Mouse (Mus musculus) ES-E14 (cell line): ENCODE measurements around the gene Hhipl2. TPM values are rescaled to one million over a fixed set of nuclear protein-coding genes. Genes with fewer than 3 reads are reported as not detected.
A peak's percentile ranks its signal among the peaks of the same experiment; 100 is the strongest.

Source experiments
- DNase-seq: peaks from one replicate; pipeline ENCODE4 v3.0.0-alpha.2; 2013; ENCODE audit warnings: low read depth, low spot score
- H3K27ac ChIP-seq: 2 replicates; pipeline ENCODE4 v1.5.1; 2012; ENCODE audit warnings: low read depth, mild to moderate bottlenecking, low read length, moderate library complexity, mixed read lengths; ENCODE audit not compliant: poor library complexity, insufficient read depth, severe bottlenecking
- H3K36me3 ChIP-seq: 2 replicates; pipeline ENCODE4 v1.6.1; 2012; ENCODE audit warnings: mild to moderate bottlenecking, low read length, moderate library complexity, mixed read lengths; ENCODE audit not compliant: control insufficient read depth, poor library complexity, insufficient read depth, severe bottlenecking
- H3K4me1 ChIP-seq, 2 experiments: fragments of 150-350 bp in 1 of 2; sonication (generic) in 1 of 2; 2 replicates each; pipeline ENCODE4 v1.6.1; 2012; ENCODE audit warnings: low read length in 2 of 2, mild to moderate bottlenecking in 1 of 2, mixed read lengths in 1 of 2; ENCODE audit not compliant: control insufficient read depth in 2 of 2, insufficient read depth in 2 of 2, poor library complexity in 1 of 2
- H3K4me3 ChIP-seq, 2 experiments: fragments of 150-350 bp in 1 of 2; sonication (generic) in 1 of 2; 2 replicates each; pipeline ENCODE4 v1.5.1; 2012; ENCODE audit warnings: low read length in 2 of 2, low read depth in 1 of 2, mild to moderate bottlenecking in 1 of 2, mixed read lengths in 1 of 2; ENCODE audit not compliant: insufficient read depth in 1 of 2, poor library complexity in 1 of 2, severe bottlenecking in 1 of 2
- H3K9ac ChIP-seq: 2 replicates; pipeline ENCODE4 v1.6.1; 2012; ENCODE audit warnings: low read depth, mild to moderate bottlenecking, low read length, mixed read lengths; ENCODE audit not compliant: poor library complexity, insufficient read depth, severe bottlenecking
- H3K9me3 ChIP-seq: fragments of 150-350 bp; sonication (generic); 2 replicates; pipeline ENCODE4 v1.6.1; 2012; ENCODE audit warnings: low read depth, mild to moderate bottlenecking, low read length; ENCODE audit not compliant: control insufficient read depth, insufficient read depth
- CHD2 ChIP-seq: IDR thresholded peaks from 2 replicates; pipeline ENCODE4 v1.6.1; 2014; ENCODE audit warnings: mild to moderate bottlenecking, low read depth, low read length, inconsistent platforms
- HCFC1 ChIP-seq: IDR thresholded peaks from 2 replicates; pipeline ENCODE4 v1.6.1; 2012; ENCODE audit warnings: low read length, inconsistent platforms, borderline replicate concordance; ENCODE audit not compliant: insufficient read depth
- ZC3H11A ChIP-seq: IDR thresholded peaks from 2 replicates; pipeline ENCODE4 v1.6.1; 2012; ENCODE audit warnings: low read depth, mild to moderate bottlenecking, inconsistent platforms, low read length, borderline replicate concordance
- ZNF384 ChIP-seq: IDR thresholded peaks from 2 replicates; pipeline ENCODE4 v1.6.1; 2012; ENCODE audit warnings: low read depth, low read length, inconsistent platforms
- in situ Hi-C, 2 experiments: fragments of 600-800 bp; cut with MboI; formaldehyde crosslinking; loops; one replicate each; pipeline ENCODE4 v1.15.1; 2025; ENCODE audit warnings: low sequenced_read_pairs in 2 of 2, inconsistent platforms in 1 of 2; ENCODE audit not compliant: unreplicated experiment in 2 of 2
- total RNA-seq: library from RNA; depleted of rRNA; stranded (reverse); fragments of 300-350 nt; gene quantifications from 2 replicates; pipeline ENCODE4 v1.2.3, GENCODE M21; 2012; rRNA removed

Gene Hhipl2
- total RNA-seq, 1 experiment, result 0.40 TPM

DNA sequence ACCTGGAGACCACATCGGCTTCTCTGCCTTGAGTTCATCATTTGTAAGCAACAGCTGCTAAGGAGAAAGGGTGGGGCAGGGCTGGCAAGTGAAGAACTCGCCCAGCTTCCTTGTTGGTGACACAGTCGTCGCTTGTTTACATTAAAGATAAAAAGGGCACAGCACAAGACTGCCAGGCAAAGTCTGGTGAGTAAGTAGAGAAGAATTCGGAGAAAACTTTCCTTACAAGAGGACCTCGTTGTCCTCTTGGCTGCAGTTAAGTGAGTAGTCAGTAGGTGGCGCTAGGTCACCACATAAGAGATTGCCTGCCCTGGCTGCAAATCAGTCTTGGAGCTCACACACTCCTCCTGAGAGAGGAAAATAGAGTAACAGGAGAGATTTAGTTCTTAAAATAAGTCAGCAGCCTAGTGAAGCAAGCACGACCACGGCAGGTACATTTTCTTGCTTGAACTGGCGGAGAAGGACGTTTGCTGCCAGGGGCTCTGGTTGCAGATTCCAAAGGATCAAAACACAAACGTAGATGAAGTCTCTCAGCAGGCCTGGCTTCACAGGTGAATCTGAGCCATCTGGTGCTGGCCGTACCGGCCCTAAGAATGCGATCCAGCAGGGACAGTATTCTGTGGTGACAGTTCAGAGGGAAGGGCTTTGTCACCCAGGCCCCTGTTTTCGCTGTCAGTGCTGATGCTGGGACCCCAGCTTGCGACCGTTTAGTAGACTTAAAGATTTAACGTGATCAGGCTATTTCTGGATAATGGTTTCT is 24.2 kb downstream of the Hhipl2 start:
- no peak overlapping the region for H3K27ac ChIP-seq
- no peak overlapping the region for H3K4me3 ChIP-seq
- peaks cover 0 to 2% of the 10 kb centered on the region in 2 experiments; a peak in 1 of 4 replicates for H3K4me1 ChIP-seq
- H3K36me3 ChIP-seq, result no peaks in the 10 kb centered on the region
- no peak overlapping the region for H3K9ac ChIP-seq
- DNase-seq, result peak; percentile 83
- TF ChIP-seq ZC3H11A, result peak; percentile 89
- TF ChIP-seq ZNF384, result no peak
- TF ChIP-seq CHD2, result no peak
- TF ChIP-seq HCFC1, result no peak
- in situ Hi-C loops, result no loop called here
- H3K9me3 ChIP-seq, result no peaks in the 10 kb centered on the region

- Histone ChIP-seq H3K9ac (no peak overlapping the region), H3K36me3 (no peaks in the 10 kb centered on the region), H3K27ac (no peak overlapping the region), H3K4me3 (no peak overlapping the region), H3K9me3 (no peaks in the 10 kb centered on the region), H3K4me1 (no peaks in the 10 kb centered on the region)
- TF ChIP-seq ZC3H11A (no peak), ZNF384 (no peak), HCFC1 (no peak), CHD2 (no peak)
- in situ Hi-C loops, result no loop called here
- no peak for DNase-seq
Observed at GRCm38 (mm10) chr1:183453066-183453465, 35.1 kb downstream of the Hhipl2 start.

Other genes with a start within 250 kb of the Hhipl2 start
- gene Disp1, start 196.7 kb upstream of the Hhipl2 start, total RNA-seq, result 11.6 and 13.5 TPM in 2 replicates
- gene Aida, start 121.6 kb upstream of the Hhipl2 start, total RNA-seq, result 22.0 and 28.5 TPM in 2 replicates
- 25.5 and 34.1 TPM in 2 replicates for gene Brox, start 120.9 kb upstream of the Hhipl2 start, total RNA-seq
- 182 and 232 TPM in 2 replicates for gene Mia3, start 48.7 kb upstream of the Hhipl2 start, total RNA-seq
- 20.7 and 20.8 TPM in 2 replicates for gene Taf1a, start 29.2 kb upstream of the Hhipl2 start, total RNA-seq